Mouse (Mus musculus) limb, embryonic 13.5 days (tissue): Measurements from ENCODE around the gene Extl1. TPM values are rescaled to one million over a fixed set of nuclear protein-coding genes. Genes with fewer than 3 reads are reported as not detected.

Source experiments
- ATAC-seq: fragments of 200-750 bp; cut with Nextera tagmentation; 2 replicates; pipeline ENCODE4 v1.8.0; 2017; ENCODE audit warnings: low read depth, moderate number of reproducible peaks, moderate TSS enrichment; ENCODE audit not compliant: low FRiP score
- H3K27ac ChIP-seq: fragments of 300-500 bp; sonication (generic); 2 replicates; pipeline ENCODE4 v1.5.1; 2015; ENCODE audit warnings: inconsistent platforms, mild to moderate bottlenecking, moderate library complexity
- H3K27me3 ChIP-seq: fragments of 300-500 bp; sonication (generic); 2 replicates; pipeline ENCODE4 v1.6.1; 2015; ENCODE audit warnings: mild to moderate bottlenecking, inconsistent platforms
- H3K36me3 ChIP-seq: fragments of 300-500 bp; sonication (generic); 2 replicates; pipeline ENCODE4 v1.6.1; 2015; ENCODE audit warnings: inconsistent platforms, mild to moderate bottlenecking, moderate library complexity
- H3K4me1 ChIP-seq: fragments of 300-500 bp; sonication (generic); 2 replicates; pipeline ENCODE4 v1.6.1; 2015; ENCODE audit warnings: inconsistent platforms
- H3K4me2 ChIP-seq: fragments of 300-500 bp; sonication (generic); replicated peaks from 2 replicates; pipeline ENCODE4 v1.6.1; 2015; ENCODE audit warnings: inconsistent platforms, mild to moderate bottlenecking, moderate library complexity
- H3K4me3 ChIP-seq: fragments of 300-500 bp; sonication (generic); 2 replicates; pipeline ENCODE4 v1.5.1; 2015; ENCODE audit warnings: moderate library complexity, mild to moderate bottlenecking, inconsistent platforms
- H3K9ac ChIP-seq: fragments of 300-500 bp; sonication (generic); 2 replicates; pipeline ENCODE4 v1.6.1; 2015; ENCODE audit warnings: mild to moderate bottlenecking, inconsistent platforms
- H3K9me3 ChIP-seq: fragments of 300-500 bp; sonication (generic); 2 replicates; pipeline ENCODE4 v1.6.1; 2016; ENCODE audit warnings: inconsistent platforms
- WGBS: fragments of 180-500 bp; shearing (Covaris S2); methylation state at CpG from one replicate; pipeline ENCODE4 v1.1.7; 2015; 5-methylcytosine and 5-hydroxymethylcytosine counted together
- polyA plus RNA-seq: library from polyadenylated mRNA; unstranded; fragments of >200 nt; fragmentation: Nextera tagmentation; extraction: Ambion mirVana; gene quantifications from 2 replicates; pipeline ENCODE4 v1.2.1, GENCODE M21; 2015

Gene Extl1
- polyA plus RNA-seq, 1 experiment from 2014 or later = 8.3 TPM

GRCm38 (mm10) chr4:134319074-134319473 lies 64.6 kb downstream of the Extl1 start:
- peaks cover 10% of the 10 kb centered on the region; the same call in 1 of the 2 replicates for H3K4me1 ChIP-seq
- WGBS = 77% methylated on average over 5 of the region's 5 CpGs
- peaks cover 4% of the 10 kb centered on the region; the same call in 1 of the 2 replicates for H3K9me3 ChIP-seq
- ATAC-seq = no peak
- H3K9ac ChIP-seq = no peak overlapping the region
- H3K36me3 ChIP-seq = no peaks in the 10 kb centered on the region
- H3K4me2 ChIP-seq = no peak overlapping the region
- no peak overlapping the region for H3K4me3 ChIP-seq
- no peak overlapping the region for H3K27ac ChIP-seq
- H3K27me3 ChIP-seq = peaks cover 4% of the 10 kb centered on the region; the same call in 1 of the 2 replicates

DNA sequence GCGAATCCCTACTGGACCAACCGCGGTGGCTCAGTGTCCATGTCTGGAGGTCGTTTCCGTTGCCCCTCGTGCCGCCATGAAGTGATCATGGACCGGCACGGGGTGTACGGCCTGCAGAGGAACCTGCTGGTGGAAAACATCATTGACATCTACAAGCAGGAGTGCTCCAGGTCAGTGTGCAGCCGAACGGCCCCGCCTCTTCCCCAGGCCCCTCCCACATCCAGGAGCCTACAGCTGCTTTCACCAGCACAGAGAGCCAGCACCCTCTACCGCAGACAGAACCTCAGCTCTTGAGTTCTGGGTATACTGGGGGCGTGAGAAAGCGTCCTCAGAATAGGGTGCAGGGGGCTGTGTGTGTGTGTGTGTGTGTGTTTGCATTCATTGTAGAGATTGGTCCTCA lies 67.3 kb downstream of the Extl1 start:
- Histone ChIP-seq H3K4me3 (no peak overlapping the region), H3K9ac (no peak overlapping the region), H3K9me3 (peaks cover 5% of the 10 kb centered on the region; the same call in 1 of the 2 replicates), H3K27ac (no peak overlapping the region), H3K36me3 (no peaks in the 10 kb centered on the region), H3K4me2 (no peak overlapping the region), H3K4me1 (peaks cover 10% of the 10 kb centered on the region; the same call in 1 of the 2 replicates), H3K27me3 (no peaks in the 10 kb centered on the region)
- ATAC-seq = no peak
- WGBS = 50% methylated on average over 16 of the region's 16 CpGs

DNA sequence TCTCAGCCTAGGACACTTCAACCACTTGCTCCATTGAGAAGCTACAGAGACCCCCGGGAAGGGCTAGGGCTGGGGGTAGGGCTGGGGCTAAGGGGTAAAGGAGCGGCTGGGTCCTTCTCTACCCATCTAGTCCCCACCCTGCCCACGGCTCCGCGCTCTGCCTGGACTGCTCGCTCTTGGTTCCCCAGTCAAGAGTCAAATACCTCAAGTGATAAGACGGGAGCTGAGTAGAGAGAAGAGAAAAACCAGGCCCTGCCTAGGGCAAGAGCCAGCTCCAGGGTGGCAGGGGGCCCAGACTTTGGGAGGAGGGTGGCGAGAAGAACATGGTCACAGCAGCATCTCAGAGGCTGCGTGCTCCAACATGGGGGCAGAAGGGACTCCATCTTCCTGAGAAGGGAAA lies 68.2 kb downstream of the Extl1 start:
- Histone ChIP-seq H3K27me3 (no peaks in the 10 kb centered on the region), H3K4me2 (peak overlapping the region; percentile 21), H3K4me1 (peaks cover 10% of the 10 kb centered on the region; the same call in 1 of the 2 replicates), H3K4me3 (peak overlapping the region; percentile 20; the same call in 1 of the 2 replicates), H3K9me3 (0 out of 2 replicates have a peak, but pooled peaks cover 4% of the 10 kb centered on the region), H3K27ac (no peak overlapping the region), H3K9ac (no peak overlapping the region; the same call in 1 of the 2 replicates), H3K36me3 (no peaks in the 10 kb centered on the region)
- ATAC-seq = no peak
- 66% methylated on average over 9 of the region's 9 CpGs for WGBS

GRCm38 (mm10) chr4:134314876-134315275 lies 68.8 kb downstream of the Extl1 start, which contains the start of gene Trim63:
Gene Trim63 (plus strand): TSS chr4:134315120.
- Histone ChIP-seq H3K4me2 (peak within 1 kb of the TSS; percentile 21), H3K27ac (no peak within 1 kb of the TSS), H3K36me3 (no peaks in the 10 kb centered on the region), H3K4me1 (peaks cover 10% of the 10 kb centered on the region; the same call in 1 of the 2 replicates), H3K9ac (no peak within 1 kb of the TSS; the same call in 1 of the 2 replicates), H3K4me3 (peak within 1 kb of the TSS; percentile 20; the same call in 1 of the 2 replicates), H3K27me3 (no peaks in the 10 kb centered on the region), H3K9me3 (0 out of 2 replicates have a peak, but pooled peaks cover 4% of the 10 kb centered on the region)
- peak; percentile 8; the same call in 1 of the 2 replicates for ATAC-seq
- WGBS = 24% methylated on average over 11 of the region's 11 CpGs

GRCm38 (mm10) chr4:134314081-134314655 lies 69.5 kb downstream of the Extl1 start:
- WGBS = 71% methylated on average over 4 of the region's 4 CpGs
- Histone ChIP-seq H3K4me3 (no peak overlapping the region), H3K9ac (no peak overlapping the region), H3K4me2 (no peak overlapping the region), H3K9me3 (0 out of 2 replicates have a peak, but pooled peaks cover 4% of the 10 kb centered on the region), H3K4me1 (peaks cover 10% of the 10 kb centered on the region; the same call in 1 of the 2 replicates), H3K27me3 (no peaks in the 10 kb centered on the region), H3K27ac (no peak overlapping the region), H3K36me3 (no peaks in the 10 kb centered on the region)
- ATAC-seq = no peak

- ATAC-seq = no peak
- Histone ChIP-seq H3K27me3 (no peaks in the 10 kb centered on the region), H3K9ac (no peak overlapping the region), H3K4me3 (no peak overlapping the region), H3K27ac (no peak overlapping the region), H3K4me1 (peaks cover 10% of the 10 kb centered on the region; the same call in 1 of the 2 replicates), H3K9me3 (0 out of 2 replicates have a peak, but pooled peaks cover 4% of the 10 kb centered on the region), H3K36me3 (no peaks in the 10 kb centered on the region), H3K4me2 (no peak overlapping the region)
- WGBS = 93% methylated on average over 6 of the region's 6 CpGs
Measured at GRCm38 (mm10) chr4:134312901-134313300, 70.7 kb downstream of the Extl1 start.

DNA sequence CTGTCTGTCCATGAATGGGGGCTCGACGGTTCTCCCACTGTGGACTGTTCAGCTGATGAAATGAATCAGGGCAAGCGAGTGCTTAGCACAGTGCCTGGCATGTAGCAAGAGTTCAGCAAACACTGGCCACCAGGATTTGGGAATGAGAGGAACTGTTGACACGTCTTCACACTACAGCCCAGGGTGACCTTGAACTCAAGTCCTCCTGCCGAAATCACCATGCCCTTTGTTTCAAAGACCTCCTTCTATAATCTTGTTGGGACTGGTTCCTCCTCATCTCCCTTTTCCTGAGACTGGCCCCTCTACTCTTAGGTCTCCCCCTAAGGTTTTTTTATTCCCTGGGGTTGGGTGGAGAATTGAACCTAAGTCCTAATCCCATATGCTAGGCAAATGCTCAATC lies 71.3 kb downstream of the Extl1 start:
- Histone ChIP-seq H3K4me3 (no peak overlapping the region), H3K27me3 (no peaks in the 10 kb centered on the region), H3K9ac (no peak overlapping the region), H3K9me3 (0 out of 2 replicates have a peak, but pooled peaks cover 4% of the 10 kb centered on the region), H3K4me1 (peaks cover 13% of the 10 kb centered on the region), H3K27ac (no peak overlapping the region), H3K4me2 (no peak overlapping the region), H3K36me3 (no peaks in the 10 kb centered on the region)
- no peak for ATAC-seq
- WGBS = 89% methylated on average over 5 of the region's 5 CpGs

- no peak overlapping the region for H3K4me3 ChIP-seq
- H3K27me3 ChIP-seq = no peaks in the 10 kb centered on the region
- no peak for ATAC-seq
- no peaks in the 10 kb centered on the region for H3K36me3 ChIP-seq
- no peak overlapping the region for H3K9ac ChIP-seq
- no peak overlapping the region for H3K4me2 ChIP-seq
- H3K9me3 ChIP-seq = 0 out of 2 replicates have a peak, but pooled peaks cover 4% of the 10 kb centered on the region
- 78% methylated on average over 9 of the region's 9 CpGs for WGBS
- H3K4me1 ChIP-seq = peaks cover 18% of the 10 kb centered on the region
- no peak overlapping the region for H3K27ac ChIP-seq
Measured at GRCm38 (mm10) chr4:134311784-134312183, 71.9 kb downstream of the Extl1 start.

DNA sequence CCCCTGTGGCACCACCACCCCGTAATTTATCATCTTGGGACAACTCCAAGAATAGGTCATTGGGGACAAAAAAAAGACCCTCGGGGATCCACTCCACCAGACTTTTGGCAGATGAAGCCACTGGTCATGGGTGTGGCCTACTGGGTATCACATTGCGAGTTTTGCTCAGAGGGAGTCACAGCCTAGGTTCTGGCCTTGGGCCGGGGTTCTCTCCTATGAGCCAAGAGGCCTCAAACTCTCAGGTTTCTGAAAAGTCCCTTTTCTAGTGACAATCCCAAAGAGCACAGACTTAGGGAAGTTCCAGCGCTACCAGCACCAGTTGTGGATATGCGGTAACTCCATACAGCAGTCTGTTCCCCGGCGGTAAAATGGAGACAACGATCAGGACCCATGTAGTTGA lies 73.0 kb downstream of the Extl1 start:
- H3K27ac ChIP-seq = no peak overlapping the region
- no peaks in the 10 kb centered on the region for H3K36me3 ChIP-seq
- ATAC-seq = no peak
- H3K27me3 ChIP-seq = no peaks in the 10 kb centered on the region
- WGBS = 83% methylated on average over 9 of the region's 9 CpGs
- peaks cover 18% of the 10 kb centered on the region for H3K4me1 ChIP-seq
- H3K9me3 ChIP-seq = 0 out of 2 replicates have a peak, but pooled peaks cover 4% of the 10 kb centered on the region
- H3K4me2 ChIP-seq = no peak overlapping the region
- H3K9ac ChIP-seq = no peak overlapping the region
- no peak overlapping the region for H3K4me3 ChIP-seq

DNA sequence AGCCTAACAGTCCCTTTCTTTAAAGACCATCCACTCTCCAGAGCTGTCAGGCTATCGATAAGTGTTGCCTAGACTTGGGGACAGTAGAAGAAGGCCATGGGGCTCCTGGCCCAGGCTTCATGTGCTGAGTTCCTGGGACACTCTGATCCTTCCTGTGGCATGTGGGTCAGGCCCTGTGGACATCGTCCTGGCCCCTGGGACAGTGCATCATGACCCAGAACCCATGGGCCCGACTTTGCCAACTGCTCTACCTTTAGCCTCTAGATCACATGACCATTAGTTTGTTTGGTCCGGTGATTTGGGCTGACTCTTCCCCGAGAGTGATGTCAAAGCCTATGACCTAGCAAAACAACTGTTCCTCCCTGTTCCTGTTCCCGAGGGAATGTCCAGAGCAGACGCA lies 73.5 kb downstream of the Extl1 start:
- Histone ChIP-seq H3K36me3 (no peaks in the 10 kb centered on the region), H3K9me3 (0 out of 2 replicates have a peak, but pooled peaks cover 4% of the 10 kb centered on the region), H3K9ac (no peak overlapping the region), H3K27ac (no peak overlapping the region), H3K4me2 (no peak overlapping the region), H3K4me3 (no peak overlapping the region), H3K27me3 (no peaks in the 10 kb centered on the region), H3K4me1 (peaks cover 17% of the 10 kb centered on the region)
- 84% methylated on average over 7 of the region's 7 CpGs for WGBS
- ATAC-seq = no peak

- Histone ChIP-seq H3K36me3 (no peaks in the 10 kb centered on the region), H3K9me3 (no peaks in the 10 kb centered on the region), H3K4me2 (peak overlapping the region; percentile 39), H3K27me3 (no peaks in the 10 kb centered on the region), H3K27ac (no peak overlapping the region), H3K9ac (no peak overlapping the region), H3K4me3 (no peak overlapping the region), H3K4me1 (peaks cover 9% of the 10 kb centered on the region)
- ATAC-seq = no peak; the same call in 1 of the 2 replicates
- WGBS = 17% methylated on average over 10 of the region's 12 CpGs
Measured at GRCm38 (mm10) chr4:134307367-134308072, 76.1 kb downstream of the Extl1 start.

DNA sequence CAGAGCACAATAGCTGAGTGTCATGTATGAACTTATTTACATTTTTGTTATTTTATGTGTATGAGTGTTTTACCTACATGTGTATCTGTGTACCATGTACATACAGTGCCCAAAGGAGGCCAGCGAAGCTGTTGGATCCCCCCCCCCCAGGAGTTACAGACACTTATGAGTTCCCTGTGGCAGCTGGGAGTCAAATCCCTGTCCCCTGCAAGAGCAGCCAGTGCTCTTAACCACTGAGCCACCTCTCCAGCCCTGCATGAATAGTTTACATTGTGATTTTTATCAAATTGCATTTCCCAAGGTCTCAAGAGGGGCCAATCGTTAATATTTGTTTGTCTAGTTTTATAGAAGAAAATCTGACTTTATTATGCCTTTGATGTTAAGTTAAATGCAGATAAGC lies 76.7 kb downstream of the Extl1 start:
- Histone ChIP-seq H3K4me3 (no peak overlapping the region), H3K36me3 (no peaks in the 10 kb centered on the region), H3K4me2 (no peak overlapping the region), H3K4me1 (peaks cover 9% of the 10 kb centered on the region), H3K9me3 (no peaks in the 10 kb centered on the region), H3K27ac (no peak overlapping the region), H3K9ac (no peak overlapping the region), H3K27me3 (no peaks in the 10 kb centered on the region)
- 69% methylated on average over 2 of the region's 2 CpGs for WGBS
- no peak for ATAC-seq
